Mouse (Mus musculus): Measurements from ENCODE around the gene Ccdc60.
"Not testable (repeated sequence)": the region's sequence is repeated elsewhere in the genome, so short reads cannot be mapped to it uniquely, and the experiment has no call there.

Ccdc60 gene

DNA sequence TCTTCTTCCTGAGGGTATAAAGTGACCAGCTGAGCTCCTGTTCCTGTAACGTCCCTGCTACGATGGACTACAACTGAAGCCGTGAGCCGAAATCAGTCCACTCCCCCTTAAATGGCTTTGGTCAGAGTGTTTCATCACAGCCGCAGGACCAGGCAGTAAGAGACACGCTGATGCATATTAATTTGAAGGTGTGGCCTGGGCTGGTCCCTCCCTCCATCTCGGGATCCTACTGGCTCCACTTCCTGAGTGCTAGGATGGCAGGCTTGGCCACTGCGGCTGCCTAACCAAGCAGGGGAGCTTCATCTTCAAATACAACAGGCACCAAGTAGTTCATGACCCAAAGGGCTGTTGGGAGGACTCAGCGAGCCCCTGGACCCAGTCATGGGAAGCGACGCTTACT, 94.3 kb downstream of the Ccdc60 start:
- in situ Hi-C loops (cut with MboI, MseI) = no loop called here

DNA sequence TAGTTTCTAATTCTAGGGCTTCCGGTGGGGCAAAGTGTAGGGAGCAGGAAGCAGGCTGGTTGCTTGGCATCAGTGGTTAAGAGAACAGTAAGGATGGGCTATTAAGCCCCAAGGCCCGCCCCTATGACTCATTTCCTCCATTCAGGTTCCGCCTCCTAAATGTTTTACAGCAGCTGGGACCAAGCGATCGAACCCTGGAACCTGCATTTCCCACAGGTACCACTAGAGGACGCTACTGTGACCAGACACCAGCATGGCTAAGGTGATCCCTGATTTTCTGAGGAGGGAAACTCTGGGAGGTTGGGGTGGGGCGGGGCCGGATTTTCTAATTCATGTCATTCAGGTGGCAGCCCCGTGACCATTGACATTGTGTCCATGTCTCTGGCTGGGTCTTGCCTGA, 96.1 kb downstream of the Ccdc60 start:
- in situ Hi-C loops (cut with MboI, MseI) = no loop called here

DNA sequence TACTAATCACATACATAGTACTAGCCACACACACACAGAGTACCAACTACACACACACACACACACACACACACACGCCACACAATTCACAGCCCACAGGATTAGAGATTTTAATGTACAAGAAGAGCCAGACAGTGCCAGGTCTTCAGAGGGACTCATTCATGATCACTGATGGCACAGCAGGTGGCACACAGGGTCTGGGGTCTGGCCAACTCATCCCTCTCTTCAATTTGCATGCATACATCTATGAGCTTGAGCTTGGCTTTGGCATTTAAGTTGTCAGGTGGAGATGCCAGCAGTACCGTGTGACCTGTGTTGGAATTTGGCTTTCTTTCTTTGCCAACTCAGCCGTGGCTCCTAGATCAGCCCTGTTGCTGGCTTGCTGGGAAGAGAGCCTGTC, 97.2 kb downstream of the Ccdc60 start:
- in situ Hi-C loops (cut with MboI, MseI) = no loop called here

DNA sequence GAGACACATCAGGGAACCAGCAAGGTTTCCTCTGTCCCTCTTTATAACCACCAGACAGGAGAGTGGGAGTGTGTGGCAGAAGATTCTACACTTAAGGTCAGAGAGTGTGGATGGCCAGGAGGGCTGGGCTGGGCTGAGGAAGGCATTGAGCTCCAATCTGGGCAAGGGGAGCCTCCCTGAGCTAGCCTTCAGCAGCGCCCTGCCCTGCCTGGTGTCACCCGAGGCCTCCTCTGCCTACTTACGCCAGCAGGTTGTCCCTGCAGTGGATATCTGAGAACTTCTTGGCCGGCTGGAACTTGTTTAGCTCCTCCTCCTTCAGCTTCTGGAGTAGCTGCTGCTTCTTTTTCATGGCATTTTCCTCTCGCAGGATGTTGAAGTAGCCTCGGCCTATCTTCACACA, 99.0 kb downstream of the Ccdc60 start:
- in situ Hi-C loops (cut with MboI, MseI) = no loop called here

DNA sequence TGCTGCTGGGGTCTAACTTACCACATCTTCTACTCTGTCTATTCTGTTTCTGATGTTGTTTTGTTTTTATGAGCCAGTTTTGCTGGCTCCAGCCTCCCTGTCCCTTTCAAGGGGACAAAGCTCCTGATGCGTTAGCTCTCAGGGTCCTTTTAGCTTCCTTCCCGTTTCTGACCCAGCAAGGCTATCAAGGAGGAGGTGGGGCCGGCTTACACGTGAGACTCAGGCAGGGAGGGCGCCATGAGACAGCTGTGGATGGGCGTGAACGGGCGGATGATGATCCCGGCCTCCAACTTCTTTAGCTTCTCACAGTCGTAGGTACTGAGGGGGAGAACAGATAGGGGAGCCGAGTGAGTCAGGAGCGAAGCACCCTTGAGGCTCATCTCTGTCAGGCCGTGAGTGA, 108.2 kb downstream of the Ccdc60 start:
- in situ Hi-C loops (cut with MboI, MseI) = no loop called here

DNA sequence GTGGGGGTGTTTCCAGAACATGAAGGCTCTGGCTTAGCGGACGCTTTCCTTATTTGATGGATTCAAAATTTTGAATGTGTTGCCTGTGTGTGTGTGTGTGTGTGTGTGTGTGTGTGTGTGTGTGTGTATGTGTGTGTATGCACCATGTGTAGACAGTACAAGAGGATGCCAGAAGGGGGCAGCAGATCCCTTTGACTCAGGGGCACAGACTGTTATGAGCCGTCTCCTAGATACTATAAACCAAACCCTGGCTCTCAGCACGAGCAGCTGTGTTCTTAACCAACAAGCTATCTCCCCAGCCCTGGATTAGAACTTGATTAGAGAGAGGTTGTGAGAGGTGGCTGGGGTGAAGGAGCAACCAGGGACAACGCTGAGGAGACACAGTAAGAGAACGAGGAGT, 117.1 kb downstream of the Ccdc60 start:
- in situ Hi-C loops (cut with MboI, MseI) = no loop called here

DNA sequence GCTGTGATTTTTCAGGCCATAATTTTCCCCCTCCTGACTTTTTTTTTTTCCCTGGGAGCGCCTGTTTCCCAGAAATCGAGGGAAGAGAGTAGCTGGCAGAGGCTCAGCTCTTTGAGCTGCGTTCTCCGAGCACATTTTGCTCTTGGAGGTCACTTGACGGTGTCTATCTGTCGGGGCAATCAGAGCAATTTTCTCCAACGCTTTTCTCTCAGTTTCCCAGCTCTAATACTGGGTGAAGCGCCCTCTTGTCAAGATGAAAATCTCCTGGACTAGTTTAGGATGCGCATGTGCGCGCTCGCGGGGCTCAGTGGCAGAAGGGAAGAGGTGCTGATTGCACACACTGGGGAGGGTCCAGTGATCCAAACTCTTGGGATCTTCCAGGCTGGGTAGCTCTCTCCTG, 121.8 kb downstream of the Ccdc60 start:
- in situ Hi-C loops (cut with MboI, MseI) = no loop called here

DNA sequence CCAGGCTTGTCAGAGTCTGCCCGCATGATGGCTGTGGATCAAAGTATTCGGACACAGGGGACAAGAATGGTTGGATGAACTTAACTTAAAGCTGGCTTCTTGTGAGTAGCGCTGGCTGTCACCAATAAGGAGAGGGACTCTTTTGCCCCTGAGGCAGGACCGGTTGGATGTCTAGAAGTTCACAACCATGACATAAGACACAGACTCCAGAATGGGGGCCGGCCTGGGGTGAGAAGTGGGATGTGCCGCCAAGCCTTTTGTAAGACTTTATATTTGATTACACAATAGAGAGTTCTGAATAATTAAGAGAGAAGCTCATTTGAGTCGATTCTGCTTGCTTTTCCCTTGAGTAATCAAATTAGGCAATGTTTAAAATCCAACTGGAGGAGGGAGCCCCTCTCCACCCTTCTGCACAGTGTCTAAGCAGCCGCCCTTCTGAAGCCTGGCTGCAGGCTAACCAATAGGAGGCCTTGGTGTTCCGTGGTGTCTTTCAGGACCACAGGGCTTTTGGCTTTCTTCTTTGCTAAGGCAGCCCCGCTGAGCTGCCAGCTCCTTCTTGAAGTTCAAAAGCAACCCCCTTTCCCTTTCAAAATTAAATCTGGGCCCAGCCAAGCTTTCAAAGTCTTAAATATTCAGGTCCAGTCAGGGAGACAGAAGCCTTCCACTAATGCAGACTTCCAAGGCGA, 123.4 kb downstream of the Ccdc60 start:
- in situ Hi-C loops (cut with MboI, MseI) = no loop called here

DNA sequence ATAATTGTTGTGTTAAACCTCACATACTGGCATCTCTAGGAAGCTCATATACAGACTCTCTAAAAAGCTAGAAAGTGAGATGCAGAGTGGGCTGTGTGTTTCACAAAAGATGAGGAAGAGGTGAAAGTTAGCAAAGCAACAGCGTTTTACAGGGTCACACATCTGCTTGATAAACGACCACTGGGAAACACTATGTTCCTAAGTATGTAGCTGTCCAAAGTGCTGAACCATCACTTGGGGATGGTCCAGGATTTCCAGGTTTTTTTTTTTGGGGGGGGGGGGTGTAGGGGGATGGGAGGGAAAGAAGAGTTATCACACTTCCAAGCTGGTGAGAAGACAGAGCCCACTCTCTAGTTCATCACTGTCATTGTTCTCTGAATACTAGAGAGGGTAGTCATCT, 134.0 kb downstream of the Ccdc60 start:
- in situ Hi-C loops (cut with MboI, MseI) = no loop called here

DNA sequence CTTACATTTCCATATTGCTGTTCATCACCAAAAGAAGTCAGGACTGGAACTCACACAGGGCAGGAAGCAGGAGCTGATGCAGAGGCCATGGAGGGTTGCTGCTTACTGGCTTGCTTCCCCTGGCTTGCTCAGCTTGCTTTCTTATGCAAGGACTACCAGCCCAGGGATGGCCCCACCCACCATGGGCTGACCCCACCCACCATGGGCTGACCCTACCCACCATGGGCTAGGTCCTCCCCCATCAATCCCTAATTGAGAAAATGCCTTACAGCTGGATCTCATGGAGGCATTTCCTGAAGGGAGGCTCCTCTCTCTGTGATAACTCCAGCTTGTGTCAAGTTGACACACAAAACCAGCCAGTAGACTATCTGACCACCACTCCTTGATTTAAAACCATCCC, 142.3 kb downstream of the Ccdc60 start:
- in situ Hi-C loops (cut with MboI, MseI) = not testable (repeated sequence)

DNA sequence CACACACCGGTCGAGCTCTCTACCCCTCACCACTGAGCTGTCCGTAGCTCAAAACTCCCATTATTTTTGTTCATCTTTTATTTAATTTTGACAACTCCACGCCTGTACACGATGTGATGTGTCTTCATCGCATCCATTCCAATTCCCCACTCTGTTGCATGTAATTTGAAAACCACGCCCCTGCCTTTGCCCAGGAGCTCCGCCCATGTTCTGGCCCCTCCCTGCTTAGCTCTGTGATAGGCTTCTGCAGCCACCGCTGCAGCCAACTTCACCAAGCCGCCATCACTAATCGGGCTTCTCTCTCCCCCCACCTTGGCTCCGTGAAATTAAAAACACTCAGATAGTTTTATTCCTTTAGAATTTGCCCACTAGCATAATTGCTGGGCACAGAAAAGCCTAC, 144.1 kb downstream of the Ccdc60 start:
- in situ Hi-C loops (cut with MboI, MseI) = no loop called here

DNA sequence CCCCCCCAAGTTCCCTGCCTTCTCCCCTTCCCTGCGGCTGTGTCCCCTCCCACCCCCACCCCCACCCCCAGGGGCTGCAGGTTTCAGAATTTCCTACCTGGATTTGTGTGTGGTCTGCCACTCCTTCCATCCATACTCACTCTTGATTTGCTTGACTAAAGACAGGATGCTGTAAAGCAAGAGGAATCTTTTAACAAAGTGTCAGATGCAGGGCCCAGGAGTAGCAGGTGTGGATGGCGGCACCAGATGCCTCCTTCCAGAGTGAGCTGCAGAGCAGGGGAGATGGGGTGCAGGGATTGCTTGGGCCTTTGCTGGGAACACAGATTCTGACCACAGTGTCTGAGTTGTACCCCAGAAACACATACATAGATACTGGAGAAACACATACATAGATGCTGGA, 148.1 kb downstream of the Ccdc60 start:
- in situ Hi-C loops (cut with MboI, MseI) = no loop called here

DNA sequence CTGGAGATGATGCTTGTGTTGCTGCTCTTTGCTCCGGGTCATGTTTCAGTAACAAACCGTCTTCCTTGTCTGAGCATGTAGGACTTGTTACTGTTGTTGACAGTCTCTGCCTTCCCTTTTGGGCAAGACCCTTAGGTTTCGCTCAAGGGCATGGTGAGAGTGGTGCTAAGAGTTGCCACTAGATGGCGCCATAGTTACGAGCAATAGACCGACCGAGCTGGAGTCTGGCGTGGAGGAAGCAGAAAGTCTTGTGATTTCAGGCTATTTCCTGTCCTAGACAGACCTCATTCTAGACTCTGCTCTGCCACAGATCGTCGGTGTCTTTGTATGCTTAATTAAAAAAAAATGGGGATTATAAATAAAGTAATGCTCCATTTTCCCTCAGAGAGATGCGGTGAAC, 165.4 kb downstream of the Ccdc60 start:
- in situ Hi-C loops (cut with MboI, MseI) = loop anchor here (5.0 to 25.0 kb wide), 2 partner anchors 89 to 939 kb away; no protein-coding TSS in a partner anchor

DNA sequence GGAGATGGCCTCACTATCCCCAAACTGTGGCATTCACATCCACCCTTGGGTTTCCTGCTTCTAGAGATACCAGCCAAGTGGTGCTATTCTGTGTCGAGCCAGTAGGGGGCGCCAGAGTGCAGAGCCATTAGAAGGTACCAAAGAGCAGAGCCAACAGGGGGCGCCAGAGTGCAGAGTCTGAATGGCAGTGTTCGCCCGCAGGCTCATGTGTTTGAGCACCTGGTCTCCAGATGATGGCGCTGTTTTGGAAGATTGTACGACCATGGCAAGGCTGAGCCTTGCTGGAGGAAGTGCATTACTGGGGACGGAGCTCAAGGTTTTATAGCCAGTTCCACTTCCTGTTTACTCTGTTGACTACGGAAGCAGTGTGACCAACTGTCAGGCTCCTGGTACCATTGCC, 172.2 kb downstream of the Ccdc60 start:
- in situ Hi-C loops (cut with MboI, MseI) = loop anchor here (25.0 kb wide), 1 partner anchor 946 kb away; no protein-coding TSS in a partner anchor

DNA sequence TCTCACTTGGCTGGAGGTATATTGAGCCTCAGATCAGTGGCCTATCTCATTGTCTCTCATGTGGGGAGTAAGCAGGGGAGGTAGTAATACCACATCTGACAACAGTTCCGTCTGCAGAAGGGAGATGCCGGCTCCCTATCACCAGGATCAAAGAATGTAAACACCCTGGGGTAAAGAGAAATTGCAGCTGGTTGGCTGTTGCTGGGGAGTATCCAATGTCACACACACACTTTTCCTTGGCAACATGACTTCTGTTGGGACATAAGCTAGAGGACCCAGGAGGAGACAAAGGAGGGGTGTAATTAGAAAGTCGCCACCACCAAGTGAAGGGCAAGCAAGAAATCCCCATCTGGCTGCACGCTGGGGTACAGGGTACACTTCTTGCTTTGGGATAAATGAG, 172.7 kb downstream of the Ccdc60 start:
- in situ Hi-C loops (cut with MboI, MseI) = loop anchor here (25.0 kb wide), 1 partner anchor 946 kb away; no protein-coding TSS in a partner anchor

DNA sequence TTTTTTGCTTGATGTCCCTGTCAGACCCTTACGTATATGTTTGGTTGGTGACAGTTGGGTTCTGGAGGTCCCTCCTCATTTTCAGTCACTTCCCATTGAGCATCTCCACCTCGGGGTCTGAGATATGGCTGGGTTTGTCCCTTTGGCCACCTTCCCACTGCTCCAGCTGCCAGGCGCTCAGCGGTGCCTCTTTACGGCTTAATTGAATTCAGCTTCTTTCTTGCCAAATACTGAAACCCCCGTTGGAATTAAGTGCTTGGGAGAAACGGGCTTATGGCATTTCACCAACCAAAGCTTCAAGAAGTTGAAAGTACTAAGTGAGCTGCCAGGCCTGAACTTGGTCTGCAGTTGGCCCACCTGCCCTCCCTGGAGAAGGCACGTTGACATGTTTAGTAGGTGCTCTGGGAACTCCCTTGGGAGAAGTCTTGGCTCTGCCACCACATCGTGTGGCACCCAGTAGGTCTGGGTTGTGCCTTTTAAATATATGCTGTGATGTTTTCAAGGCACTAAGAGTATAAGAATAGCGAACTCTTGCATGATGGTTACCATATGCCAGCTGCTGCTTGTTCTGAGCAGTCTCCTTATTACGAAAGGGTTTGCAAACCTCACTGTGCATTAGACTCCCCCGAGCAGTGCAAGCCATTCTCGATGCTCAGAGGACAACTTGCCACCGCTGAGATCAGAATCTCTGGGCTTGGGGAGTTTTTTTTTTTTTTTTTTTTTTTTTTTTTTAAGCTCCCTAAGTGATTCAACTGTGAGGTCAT, 173.5 kb downstream of the Ccdc60 start:
- in situ Hi-C loops (cut with MboI, MseI) = loop anchor here (25.0 kb wide), 1 partner anchor 947 kb away; no protein-coding TSS in a partner anchor

DNA sequence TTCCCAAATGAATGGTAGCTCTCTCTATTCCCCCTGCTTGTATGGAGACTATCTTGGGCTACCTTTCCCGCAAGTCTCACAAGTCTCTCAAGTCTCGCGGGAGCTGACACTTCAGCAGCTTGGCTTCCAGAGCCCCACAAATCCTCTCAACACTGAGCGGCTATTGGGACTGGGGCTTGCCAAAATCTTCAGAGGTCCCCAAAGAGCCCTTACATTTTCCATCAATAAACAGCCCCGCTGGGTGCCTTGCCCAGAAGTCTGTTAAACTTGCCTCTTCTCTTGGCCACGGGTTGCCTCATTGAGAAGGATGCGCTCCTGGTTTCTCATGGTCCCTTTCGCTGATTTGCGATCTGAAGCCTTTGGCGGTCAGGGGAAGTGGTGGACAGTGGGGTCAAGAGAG, 180.1 kb downstream of the Ccdc60 start:
- in situ Hi-C loops (cut with MboI, MseI) = loop anchor here (25.0 kb wide), 1 partner anchor 954 kb away; no protein-coding TSS in a partner anchor

DNA sequence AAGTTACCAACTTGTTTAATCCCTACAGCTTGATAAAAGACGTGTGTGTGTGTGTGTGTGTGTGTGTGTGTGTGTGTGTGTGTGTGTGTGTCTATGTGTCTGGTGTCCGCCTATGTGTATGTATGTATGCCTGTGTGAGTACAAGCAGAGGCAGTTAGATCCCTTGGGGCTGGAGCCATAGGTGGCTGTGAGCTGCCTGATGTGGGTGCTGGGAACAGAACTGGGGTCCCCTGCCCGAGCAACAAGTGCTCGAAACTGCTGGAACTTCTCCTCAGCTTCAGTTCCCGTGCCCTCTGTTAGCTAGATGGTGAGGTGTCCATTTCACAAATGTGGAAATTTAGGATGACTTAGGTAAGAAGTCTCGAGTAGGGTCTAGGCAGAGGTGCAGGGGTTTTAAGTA, 204.6 kb downstream of the Ccdc60 start:
- in situ Hi-C loops (cut with MboI, MseI) = no loop called here

DNA sequence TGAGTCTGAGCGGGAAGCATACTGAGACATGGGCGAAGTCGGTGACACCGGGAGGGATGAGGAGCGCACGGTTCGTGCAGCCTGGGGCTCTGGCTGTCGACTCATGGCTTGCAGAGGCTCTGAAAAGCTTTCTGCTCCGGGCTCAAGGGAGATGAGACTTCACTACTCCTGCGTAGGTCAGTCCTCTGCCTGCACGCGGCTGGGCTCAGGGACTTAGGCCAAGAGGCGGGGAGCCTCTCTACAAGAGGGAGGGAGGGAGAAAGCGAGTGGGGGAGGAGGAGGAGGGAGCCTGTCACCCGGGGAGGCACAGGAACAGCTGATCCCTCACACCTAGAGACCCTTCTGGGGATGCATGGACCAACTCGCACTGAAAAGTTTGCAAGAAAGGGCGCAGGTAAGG, 205.7 kb downstream of the Ccdc60 start, which contains the start of gene Tmem233:
Gene Tmem233 (minus strand): TSS at position 164 of the 400 bp plus-strand sequence.
- in situ Hi-C loops (cut with MboI, MseI) = no loop called here

DNA sequence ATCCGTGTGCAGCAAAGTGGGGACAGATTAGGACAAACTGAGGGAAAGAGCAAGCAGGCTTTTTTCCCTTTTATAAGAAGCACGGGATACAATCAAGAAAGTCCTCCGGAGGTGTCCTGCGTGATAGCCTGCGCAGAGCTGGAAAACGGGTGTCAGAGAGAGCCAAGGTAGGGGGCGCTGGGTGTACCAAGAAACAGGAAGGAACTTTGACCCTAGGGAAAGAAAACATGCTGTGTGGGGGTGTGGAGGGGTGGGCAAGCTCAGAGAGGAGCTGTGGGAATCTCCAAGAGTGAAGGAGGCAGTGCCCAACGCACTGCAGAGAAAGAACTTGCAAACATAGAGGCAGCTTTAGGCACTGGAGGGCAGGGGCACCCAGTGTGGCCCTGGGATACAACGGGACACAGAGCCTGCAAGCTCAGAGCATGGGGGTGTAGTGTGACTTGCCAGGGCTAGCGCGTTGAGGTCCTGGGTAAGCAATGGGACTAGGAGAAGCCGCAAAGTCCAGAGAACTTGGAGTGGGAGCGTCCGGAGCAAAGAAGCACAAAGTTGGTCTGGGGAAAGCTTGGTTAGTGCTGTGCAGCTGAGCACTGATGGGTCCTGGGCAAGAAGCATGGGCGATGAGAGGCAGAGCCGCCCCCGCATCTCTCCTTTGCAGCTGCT, 206.4 kb downstream of the Ccdc60 start:
- in situ Hi-C loops (cut with MboI, MseI) = no loop called here

DNA sequence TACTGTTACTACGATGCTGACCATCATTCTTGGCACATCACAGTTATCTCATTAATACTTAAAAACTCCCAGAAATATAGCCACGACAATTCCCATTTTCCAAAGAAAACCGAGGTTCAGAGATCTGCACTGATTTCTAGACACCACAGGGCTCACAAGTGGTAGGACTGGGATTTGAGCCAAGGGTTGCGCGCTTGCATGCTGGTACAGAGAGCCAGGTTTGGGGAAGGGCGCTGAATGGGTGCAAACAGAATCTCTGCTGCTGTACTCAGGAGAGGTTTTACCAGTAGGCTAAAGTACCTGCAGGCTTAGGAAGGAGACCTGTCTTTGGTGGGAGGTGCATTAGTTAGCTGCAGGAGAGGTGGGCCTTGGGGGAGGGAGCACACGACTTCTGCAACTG, 207.2 kb downstream of the Ccdc60 start:
- in situ Hi-C loops (cut with MboI, MseI) = no loop called here

DNA sequence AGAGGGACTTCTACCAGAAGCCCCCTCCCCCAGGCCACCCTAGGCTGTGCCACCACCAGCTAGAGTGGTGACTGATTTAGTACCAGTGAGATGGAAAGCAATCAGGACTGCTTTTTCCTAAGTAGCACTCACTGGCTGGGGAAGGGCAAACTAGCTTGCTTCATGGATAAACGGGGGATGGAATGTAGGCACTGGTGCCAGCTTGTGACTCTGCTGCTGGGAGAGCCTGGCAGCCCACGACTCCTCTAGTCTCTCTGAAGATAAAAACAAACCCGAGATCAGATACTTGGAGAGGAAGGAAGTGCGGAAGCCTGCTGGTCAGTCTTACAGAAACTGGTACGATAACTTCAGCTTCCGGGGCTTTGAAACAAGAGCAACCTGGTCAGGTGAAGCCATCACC, 208.0 kb downstream of the Ccdc60 start:
- in situ Hi-C loops (cut with MboI, MseI) = no loop called here
